9 mouse cellular contexts compared by ENCODE assay signal in genomic region chr13:31877061-31877460, GRCm38 (mm10).
DNase-seq lines count a peak whose midpoint lies in the region; ATAC-seq and TF ChIP-seq lines count a peak whose summit lies in the region.
"Had no signal": no experiment of that assay in that cellular context is flagged by ENCODE, and none has a peak within 500 bp of the region (broad histone marks: within the 10 kb centered on the region; RNA-seq: fewer than 3 reads in every experiment).

No protein-coding gene starts in this region.

- H3K4me2 ChIP-seq in heart, embryonic 12.5 days: no peak overlapping the region
- H3K4me2 ChIP-seq in midbrain, postnatal 0 days (ENCODE audit: low read depth, low read length, poor library complexity, severe bottlenecking): no peak overlapping the region

- H3K4me3 ChIP-seq in heart, embryonic 10.5 days: no peak overlapping the region
- H3K4me3 ChIP-seq in heart, embryonic 12.5 days: no peak overlapping the region
- no peak overlapping the region for H3K4me3 ChIP-seq in midbrain, postnatal 0 days (ENCODE audit: low read depth, low read length)

- no peaks in the 10 kb centered on the region for H3K27me3 ChIP-seq in heart, embryonic 10.5 days (ENCODE audit: insufficient read depth, poor library complexity, severe bottlenecking)
- no peaks in the 10 kb centered on the region for H3K27me3 ChIP-seq in heart, embryonic 12.5 days (replicated peaks)
- no peaks in the 10 kb centered on the region for H3K27me3 ChIP-seq in midbrain, postnatal 0 days (ENCODE audit: insufficient read depth, low read length)

- peaks cover 14% of the 10 kb centered on the region for H3K4me1 ChIP-seq in heart, embryonic 10.5 days
- H3K4me1 ChIP-seq in heart, embryonic 12.5 days (replicated peaks): peaks cover 12% of the 10 kb centered on the region
- no peaks in the 10 kb centered on the region for H3K4me1 ChIP-seq in midbrain, postnatal 0 days (ENCODE audit: insufficient read depth, low read length)

- H3K9ac ChIP-seq in heart, embryonic 12.5 days: no peak overlapping the region
- no peak overlapping the region for H3K9ac ChIP-seq in midbrain, postnatal 0 days (replicated peaks; ENCODE audit: low read length, poor library complexity, severe bottlenecking)

- no peaks in the 10 kb centered on the region for H3K36me3 ChIP-seq in heart, embryonic 10.5 days
- no peaks in the 10 kb centered on the region for H3K36me3 ChIP-seq in heart, embryonic 12.5 days
- H3K36me3 ChIP-seq in midbrain, postnatal 0 days (ENCODE audit: insufficient read depth, low read length): no peaks in the 10 kb centered on the region

- no peak for TF ChIP-seq CTCF in midbrain, postnatal 0 days (IDR thresholded peaks at IDR 0.05)

- WGBS in heart, embryonic 10.5 days: 48% methylated on average over 4 of the region's 4 CpGs
- WGBS in heart, embryonic 12.5 days: 26% methylated on average over 4 of the region's 4 CpGs
- WGBS in midbrain, postnatal 0 days: 85% methylated on average over 4 of the region's 4 CpGs

- peak; percentile 57 for ATAC-seq in heart, embryonic 12.5 days (ENCODE audit: insufficient number of reproducible peaks, low FRiP score)
- ATAC-seq in midbrain, postnatal 0 days (ENCODE audit: low FRiP score): no peak

- no peak overlapping the region for H3K27ac ChIP-seq in heart, embryonic 10.5 days
- H3K27ac ChIP-seq in heart, embryonic 12.5 days (ENCODE audit: poor library complexity, severe bottlenecking): peak overlapping the region; percentile 25; the same call in 1 of the 2 replicates
- no peak overlapping the region for H3K27ac ChIP-seq in midbrain, postnatal 0 days (ENCODE audit: low read depth, low read length)

- DNase-seq in heart, adult 11 months: peak; percentile 95
- no peak for DNase-seq in heart, embryonic 10.5 days (ENCODE audit: low spot score)
- DNase-seq in kidney, postnatal 14 days: peak; percentile 46
- peak; percentile 26 for DNase-seq in mesoderm, embryonic 11.5 days (ENCODE audit: low read depth, low spot score)
- no peak for DNase-seq in frontal cortex, postnatal 25 days (ENCODE audit: low spot score in 2 of 2)
- no peak for DNase-seq in thymus, postnatal 14 days
- DNase-seq in midbrain, postnatal 0 days (ENCODE audit: low spot score): no peak
- DNase-seq: spleen, adult 18-20 months had no signal

- H3K9me3 ChIP-seq in heart, embryonic 10.5 days: no peaks in the 10 kb centered on the region
- H3K9me3 ChIP-seq in heart, embryonic 12.5 days (replicated peaks): no peaks in the 10 kb centered on the region
- H3K9me3 ChIP-seq in midbrain, postnatal 0 days (ENCODE audit: low read length): no peaks in the 10 kb centered on the region

Comparison
In these comparisons a context has a peak if more than half of its experiments do, and no peak if none do; other contexts are left out.
1. DNase-seq: peak in heart, adult 11 months (single experiment), kidney, postnatal 14 days (single experiment) and mesoderm, embryonic 11.5 days (single experiment); none in heart, embryonic 10.5 days (single experiment), frontal cortex, postnatal 25 days (0 of 2), thymus, postnatal 14 days (single experiment) and midbrain, postnatal 0 days (single experiment).